Mouse (Mus musculus): ENCODE data around the gene Snupn.

Gene Snupn

DNA sequence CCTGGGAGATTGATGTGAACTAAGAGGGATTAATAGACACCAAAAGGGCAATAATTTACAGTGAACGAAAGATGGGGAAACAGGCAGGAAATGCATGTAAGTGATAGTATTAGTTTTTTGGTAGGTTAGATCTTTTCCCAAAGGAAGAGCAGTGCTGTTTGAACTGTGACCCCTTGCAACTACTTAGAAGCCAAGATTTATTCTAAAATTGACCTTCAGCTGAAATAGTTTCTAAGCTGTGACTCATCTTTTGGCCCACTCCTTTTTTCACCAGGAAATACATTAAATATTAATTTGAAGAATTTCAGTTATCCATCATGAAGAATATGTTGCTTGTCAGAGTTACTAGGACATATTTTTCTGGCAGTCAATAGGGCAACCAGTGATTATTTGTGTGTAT is 63.1 kb downstream of the Snupn start:
- DNase-seq, result no peak

DNA sequence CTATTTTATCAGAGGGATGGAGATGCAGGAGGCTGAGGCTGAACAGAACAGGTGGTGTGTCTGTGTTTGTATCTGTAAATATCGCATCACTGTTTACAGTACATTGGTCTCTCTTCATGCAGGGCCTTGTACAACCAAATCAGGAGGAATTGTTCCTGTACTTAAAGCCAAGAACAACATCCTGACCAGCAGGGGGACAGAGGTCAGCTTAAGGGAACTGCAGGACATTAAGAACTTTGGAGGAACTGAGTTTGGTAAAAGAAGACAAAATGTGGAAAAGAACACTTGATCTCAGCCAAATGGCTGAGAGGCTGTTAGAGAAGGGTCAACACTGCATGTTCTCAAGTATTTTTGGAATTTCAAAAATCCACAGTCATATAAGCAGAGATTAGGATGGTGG is 64.1 kb downstream of the Snupn start:
- DNase-seq, result no peak

GRCm38 (mm10) chr9:57017631-57018030 is 67.0 kb downstream of the Snupn start:
- no peak for DNase-seq

GRCm38 (mm10) chr9:57031756-57032155 is 81.1 kb downstream of the Snupn start:
- DNase-seq, result no peak

All from cerebellum, adult 9-10 months (tissue).